Mouse (Mus musculus): ENCODE results near the gene Dcaf15. TPM values are rescaled to one million over a fixed set of nuclear protein-coding genes. Genes with fewer than 3 reads are reported as not detected.

Gene Dcaf15
- polyA plus RNA-seq (2015; fragmentation: Nextera tagmentation; extraction: Ambion mirVana), result 8.8 and 9.4 TPM in 2 replicates

GRCm38 (mm10) chr8:84104697-84105609, at the start of gene Dcaf15:
Gene Dcaf15 (minus strand): TSS chr8:84104768.
- H3K4me1 ChIP-seq (ENCODE audit: control insufficient read depth, insufficient read depth, low read length), result peaks cover 19% of the 10 kb centered on the region
- H3K36me3 ChIP-seq (ENCODE audit: control insufficient read depth, insufficient read depth, low read length), result peaks cover 6% of the 10 kb centered on the region; the same call in 1 of the 2 replicates
- peak within 1 kb of the TSS; percentile 72 for H3K4me2 ChIP-seq (ENCODE audit: low read depth, low read length)
- H3K9ac ChIP-seq (ENCODE audit: low read depth, low read length), result peak within 1 kb of the TSS; percentile 91
- H3K9me3 ChIP-seq (ENCODE audit: control insufficient read depth, low read length), result no peaks in the 10 kb centered on the region
- H3K27ac ChIP-seq (ENCODE audit: low read length), result peak within 1 kb of the TSS; percentile 82
- WGBS, result 6% methylated on average over 42 of the region's 42 CpGs
- peak; percentile 97 for ATAC-seq
- no peaks in the 10 kb centered on the region for H3K27me3 ChIP-seq (replicated peaks; ENCODE audit: control insufficient read depth, insufficient read depth, low read length)
- peak within 1 kb of the TSS; percentile 73 for H3K4me3 ChIP-seq (ENCODE audit: low read length)

GRCm38 (mm10) chr8:84149181-84149580, 44.6 kb upstream of the Dcaf15 start:
- H3K9ac ChIP-seq (ENCODE audit: low read depth, low read length), result no peak overlapping the region
- H3K36me3 ChIP-seq (ENCODE audit: control insufficient read depth, insufficient read depth, low read length), result no peaks in the 10 kb centered on the region
- ATAC-seq, result no peak
- 57% methylated on average over 3 of the region's 3 CpGs for WGBS
- H3K27me3 ChIP-seq (replicated peaks; ENCODE audit: control insufficient read depth, insufficient read depth, low read length), result no peaks in the 10 kb centered on the region
- peaks cover 20% of the 10 kb centered on the region for H3K4me1 ChIP-seq (ENCODE audit: control insufficient read depth, insufficient read depth, low read length)
- no peak overlapping the region for H3K4me3 ChIP-seq (ENCODE audit: low read length)
- H3K4me2 ChIP-seq (ENCODE audit: low read depth, low read length), result no peak overlapping the region
- H3K9me3 ChIP-seq (ENCODE audit: control insufficient read depth, low read length), result no peaks in the 10 kb centered on the region
- no peak overlapping the region for H3K27ac ChIP-seq (ENCODE audit: low read length)

- no peaks in the 10 kb centered on the region for H3K27me3 ChIP-seq (replicated peaks; ENCODE audit: control insufficient read depth, insufficient read depth, low read length)
- ATAC-seq, result no peak
- peaks cover 20% of the 10 kb centered on the region for H3K4me1 ChIP-seq (ENCODE audit: control insufficient read depth, insufficient read depth, low read length)
- peaks cover 5% of the 10 kb centered on the region for H3K36me3 ChIP-seq (ENCODE audit: control insufficient read depth, insufficient read depth, low read length)
- H3K27ac ChIP-seq (ENCODE audit: low read length), result no peak overlapping the region
- 87% methylated on average over 5 of the region's 5 CpGs for WGBS
- no peaks in the 10 kb centered on the region for H3K9me3 ChIP-seq (ENCODE audit: control insufficient read depth, low read length)
- H3K4me2 ChIP-seq (ENCODE audit: low read depth, low read length), result peak overlapping the region; percentile 86
- peak overlapping the region; percentile 91; the same call in 1 of the 2 replicates for H3K9ac ChIP-seq (ENCODE audit: low read depth, low read length)
- H3K4me3 ChIP-seq (ENCODE audit: low read length), result peak overlapping the region; percentile 76; the same call in 1 of the 2 replicates
These were observed 43.9 kb upstream of the Dcaf15 start for GRCm38 (mm10) chr8:84148531-84148850.

- Histone ChIP-seq H3K9ac (ENCODE audit: low read depth, low read length) (peak within 1 kb of the TSS; percentile 91), H3K27me3 (replicated peaks; ENCODE audit: control insufficient read depth, insufficient read depth, low read length) (no peaks in the 10 kb centered on the region), H3K4me2 (ENCODE audit: low read depth, low read length) (peak within 1 kb of the TSS; percentile 86), H3K36me3 (ENCODE audit: control insufficient read depth, insufficient read depth, low read length) (peaks cover 9% of the 10 kb centered on the region), H3K4me1 (ENCODE audit: control insufficient read depth, insufficient read depth, low read length) (peaks cover 20% of the 10 kb centered on the region), H3K4me3 (ENCODE audit: low read length) (peak within 1 kb of the TSS; percentile 76), H3K9me3 (ENCODE audit: control insufficient read depth, low read length) (no peaks in the 10 kb centered on the region), H3K27ac (ENCODE audit: low read length) (peak within 1 kb of the TSS; percentile 93)
- ATAC-seq, result peak; percentile 97
- WGBS, result 15% methylated on average over 49 of the region's 49 CpGs
These were observed 43.4 kb upstream of the Dcaf15 start, which contains the start of the genes Cc2d1a and 4930432K21Rik for GRCm38 (mm10) chr8:84147769-84148530. Gene Cc2d1a (minus strand): TSS chr8:84147936. Gene 4930432K21Rik (plus strand): TSS chr8:84148025.

GRCm38 (mm10) chr8:84147324-84147766, 42.8 kb upstream of the Dcaf15 start:
- H3K9me3 ChIP-seq (ENCODE audit: control insufficient read depth, low read length), result no peaks in the 10 kb centered on the region
- WGBS, result 5% methylated on average over 14 of the region's 14 CpGs
- H3K9ac ChIP-seq (ENCODE audit: low read depth, low read length), result peak overlapping the region; percentile 91
- peak overlapping the region; percentile 93 for H3K27ac ChIP-seq (ENCODE audit: low read length)
- peak; percentile 91 for ATAC-seq
- peaks cover 9% of the 10 kb centered on the region for H3K36me3 ChIP-seq (ENCODE audit: control insufficient read depth, insufficient read depth, low read length)
- peak overlapping the region; percentile 76 for H3K4me3 ChIP-seq (ENCODE audit: low read length)
- peaks cover 20% of the 10 kb centered on the region for H3K4me1 ChIP-seq (ENCODE audit: control insufficient read depth, insufficient read depth, low read length)
- H3K4me2 ChIP-seq (ENCODE audit: low read depth, low read length), result peak overlapping the region; percentile 86
- no peaks in the 10 kb centered on the region for H3K27me3 ChIP-seq (replicated peaks; ENCODE audit: control insufficient read depth, insufficient read depth, low read length)

- 92% methylated on average over 8 of the region's 8 CpGs for WGBS
- ATAC-seq, result no peak
- peaks cover 12% of the 10 kb centered on the region for H3K36me3 ChIP-seq (ENCODE audit: control insufficient read depth, insufficient read depth, low read length)
These were observed 40.2 kb upstream of the Dcaf15 start for GRCm38 (mm10) chr8:84144636-84145245.

GRCm38 (mm10) chr8:84140838-84141237, 36.3 kb upstream of the Dcaf15 start:
- no peak for ATAC-seq
- WGBS, result 89% methylated on average over 4 of the region's 4 CpGs
- H3K9me3 ChIP-seq (ENCODE audit: control insufficient read depth, low read length), result no peaks in the 10 kb centered on the region
- H3K27me3 ChIP-seq (replicated peaks; ENCODE audit: control insufficient read depth, insufficient read depth, low read length), result no peaks in the 10 kb centered on the region
- H3K9ac ChIP-seq (ENCODE audit: low read depth, low read length), result no peak overlapping the region
- peaks cover 29% of the 10 kb centered on the region for H3K36me3 ChIP-seq (ENCODE audit: control insufficient read depth, insufficient read depth, low read length)
- H3K4me3 ChIP-seq (ENCODE audit: low read length), result no peak overlapping the region
- H3K4me2 ChIP-seq (ENCODE audit: low read depth, low read length), result no peak overlapping the region
- H3K4me1 ChIP-seq (ENCODE audit: control insufficient read depth, insufficient read depth, low read length), result no peaks in the 10 kb centered on the region
- no peak overlapping the region for H3K27ac ChIP-seq (ENCODE audit: low read length)

More at GRCm38 (mm10) chr8:84144636-84145245, 40.2 kb upstream of the Dcaf15 start:
- H3K4me3 ChIP-seq (ENCODE audit: low read length), result no peak overlapping the region
- no peak overlapping the region for H3K9ac ChIP-seq (ENCODE audit: low read depth, low read length)
- H3K4me2 ChIP-seq (ENCODE audit: low read depth, low read length), result no peak overlapping the region
- no peaks in the 10 kb centered on the region for H3K9me3 ChIP-seq (ENCODE audit: control insufficient read depth, low read length)
- H3K27me3 ChIP-seq (replicated peaks; ENCODE audit: control insufficient read depth, insufficient read depth, low read length), result no peaks in the 10 kb centered on the region
- H3K4me1 ChIP-seq (ENCODE audit: control insufficient read depth, insufficient read depth, low read length), result peaks cover 20% of the 10 kb centered on the region
- no peak overlapping the region for H3K27ac ChIP-seq (ENCODE audit: low read length)

GRCm38 (mm10) chr8:84137848-84138247, 33.3 kb upstream of the Dcaf15 start:
- H3K9ac ChIP-seq (ENCODE audit: low read depth, low read length), result no peak overlapping the region
- H3K27ac ChIP-seq (ENCODE audit: low read length), result no peak overlapping the region
- H3K27me3 ChIP-seq (replicated peaks; ENCODE audit: control insufficient read depth, insufficient read depth, low read length), result no peaks in the 10 kb centered on the region
- H3K9me3 ChIP-seq (ENCODE audit: control insufficient read depth, low read length), result no peaks in the 10 kb centered on the region
- no peaks in the 10 kb centered on the region for H3K4me1 ChIP-seq (ENCODE audit: control insufficient read depth, insufficient read depth, low read length)
- WGBS, result 85% methylated on average over 3 of the region's 3 CpGs
- H3K4me2 ChIP-seq (ENCODE audit: low read depth, low read length), result no peak overlapping the region
- H3K4me3 ChIP-seq (ENCODE audit: low read length), result no peak overlapping the region
- H3K36me3 ChIP-seq (ENCODE audit: control insufficient read depth, insufficient read depth, low read length), result peaks cover 31% of the 10 kb centered on the region
- no peak for ATAC-seq

GRCm38 (mm10) chr8:84132225-84132624, 27.7 kb upstream of the Dcaf15 start:
- H3K36me3 ChIP-seq (ENCODE audit: control insufficient read depth, insufficient read depth, low read length), result peaks cover 20% of the 10 kb centered on the region
- ATAC-seq, result no peak

More at GRCm38 (mm10) chr8:84132225-84132624, 27.7 kb upstream of the Dcaf15 start:
- H3K27ac ChIP-seq (ENCODE audit: low read length), result no peak overlapping the region
- 90% methylated on average over 8 of the region's 8 CpGs for WGBS
- no peaks in the 10 kb centered on the region for H3K27me3 ChIP-seq (replicated peaks; ENCODE audit: control insufficient read depth, insufficient read depth, low read length)
- H3K9ac ChIP-seq (ENCODE audit: low read depth, low read length), result no peak overlapping the region
- no peaks in the 10 kb centered on the region for H3K9me3 ChIP-seq (ENCODE audit: control insufficient read depth, low read length)
- H3K4me3 ChIP-seq (ENCODE audit: low read length), result no peak overlapping the region
- H3K4me1 ChIP-seq (ENCODE audit: control insufficient read depth, insufficient read depth, low read length), result no peaks in the 10 kb centered on the region
- H3K4me2 ChIP-seq (ENCODE audit: low read depth, low read length), result no peak overlapping the region

All from intestine, embryonic 16.5 days (tissue).